Mouse (Mus musculus) natural killer cell, adult 2 months (primary cell): ENCODE results near the gene Cd82.

Experiments
- DNase-seq, 2 experiments: peaks; one replicate each; pipeline ENCODE4 v3.0.0; 2022; ENCODE audit warnings: low spot score in 2 of 2

Gene Cd82

GRCm38 (mm10) chr2:93415281-93415680, 47.7 kb downstream of the Cd82 start:
- DNase-seq: peak; percentile 35 to 61

GRCm38 (mm10) chr2:93414163-93414562, 48.8 kb downstream of the Cd82 start:
- no peak for DNase-seq

- peak; percentile 54 to 74 for DNase-seq
Observed at GRCm38 (mm10) chr2:93413367-93414014, 49.4 kb downstream of the Cd82 start.

- no peak for DNase-seq
Observed at GRCm38 (mm10) chr2:93412101-93412500, 50.8 kb downstream of the Cd82 start.

- DNase-seq: no peak
Observed at GRCm38 (mm10) chr2:93410899-93411570, 51.9 kb downstream of the Cd82 start.

GRCm38 (mm10) chr2:93405017-93405425, 57.9 kb downstream of the Cd82 start:
- no peak for DNase-seq

GRCm38 (mm10) chr2:93404169-93404568, 58.8 kb downstream of the Cd82 start:
- DNase-seq: no peak

- no peak for DNase-seq
Observed at GRCm38 (mm10) chr2:93403267-93403666, 59.7 kb downstream of the Cd82 start.

GRCm38 (mm10) chr2:93391198-93391597, 71.7 kb downstream of the Cd82 start:
- no peak for DNase-seq

- DNase-seq: no peak
Observed at GRCm38 (mm10) chr2:93390170-93390926, 72.6 kb downstream of the Cd82 start.

GRCm38 (mm10) chr2:93386958-93387357, 76.0 kb downstream of the Cd82 start:
- DNase-seq: no peak

GRCm38 (mm10) chr2:93383831-93384230, 79.1 kb downstream of the Cd82 start:
- DNase-seq: no peak

- DNase-seq: no peak
Observed at GRCm38 (mm10) chr2:93380680-93381089, 82.3 kb downstream of the Cd82 start.

GRCm38 (mm10) chr2:93377797-93378196, 85.1 kb downstream of the Cd82 start:
- DNase-seq: no peak

- no peak for DNase-seq
Observed at GRCm38 (mm10) chr2:93377157-93377556, 85.8 kb downstream of the Cd82 start.

GRCm38 (mm10) chr2:93372872-93373271, 90.1 kb downstream of the Cd82 start:
- DNase-seq: no peak

GRCm38 (mm10) chr2:93372097-93372571, 90.8 kb downstream of the Cd82 start:
- DNase-seq: no peak
